Mouse (Mus musculus): ENCODE measurements around the gene Lhx2. TPM values are rescaled to one million over a fixed set of nuclear protein-coding genes. Genes with fewer than 3 reads are reported as not detected.

The Lhx2 gene
- total RNA-seq, 2 experiments from 2014 or later: 0.07 TPM; not detected in 1

- intact Hi-C loops (cut with DNase I): no loop called here
- no peak for DNase-seq
Observed at GRCm38 (mm10) chr2:38397882-38398281, 58.8 kb downstream of the Lhx2 start.

GRCm38 (mm10) chr2:38402611-38403010 is 63.5 kb downstream of the Lhx2 start:
- DNase-seq: no peak
- intact Hi-C loops (cut with DNase I): no loop called here

GRCm38 (mm10) chr2:38403231-38403630 is 64.2 kb downstream of the Lhx2 start:
- intact Hi-C loops (cut with DNase I): no loop called here

GRCm38 (mm10) chr2:38404007-38404596 is 65.0 kb downstream of the Lhx2 start:
- intact Hi-C loops (cut with DNase I): no loop called here
- DNase-seq: no peak

More at GRCm38 (mm10) chr2:38403231-38403630, 64.2 kb downstream of the Lhx2 start:
- DNase-seq: no peak

- intact Hi-C loops (cut with DNase I): no loop called here
- DNase-seq: no peak
Observed at GRCm38 (mm10) chr2:38405356-38405755, 66.3 kb downstream of the Lhx2 start.

GRCm38 (mm10) chr2:38409309-38409708 is 70.2 kb downstream of the Lhx2 start:
- no peak for DNase-seq
- intact Hi-C loops (cut with DNase I): no loop called here

GRCm38 (mm10) chr2:38410227-38410626 is 71.1 kb downstream of the Lhx2 start:
- DNase-seq: no peak
- intact Hi-C loops (cut with DNase I): no loop called here

- DNase-seq: no peak
- intact Hi-C loops (cut with DNase I): no loop called here
Observed at GRCm38 (mm10) chr2:38412599-38413177, 73.6 kb downstream of the Lhx2 start.

- intact Hi-C loops (cut with DNase I): no loop called here
- peak; percentile 54 to 72 for DNase-seq
Observed at GRCm38 (mm10) chr2:38417970-38418369, 78.9 kb downstream of the Lhx2 start.

Other genes starting within 250 kb of the Lhx2 start
- gene Dennd1a, start 51.9 kb upstream of the Lhx2 start, total RNA-seq (2021): 10 to 100 TPM; 21.9 to 25.0 TPM
- 1 to 10 TPM; 7.9 to 9.1 TPM for gene Nek6, start 172.4 kb downstream of the Lhx2 start, total RNA-seq (2021)

Data from heart, postnatal 14 days (tissue).